Mouse (Mus musculus) ES-E14 (cell line): ENCODE measurements at regions not wholly inside any gene's neighbourhood (a gene's known extent, or its start where the extent isn't known, plus 50 kb on each side); places are given as distances from the start of the nearest gene placed in this dataset.

ENCODE experiments used
- CHD2 ChIP-seq: IDR thresholded peaks from 2 replicates; pipeline ENCODE4 v1.6.1; 2014; ENCODE audit warnings: mild to moderate bottlenecking, low read depth, low read length, inconsistent platforms
- HCFC1 ChIP-seq: IDR thresholded peaks from 2 replicates; pipeline ENCODE4 v1.6.1; 2012; ENCODE audit warnings: low read length, inconsistent platforms, borderline replicate concordance; ENCODE audit not compliant: insufficient read depth
- MAFK ChIP-seq: IDR thresholded peaks from 2 replicates; pipeline ENCODE4 v1.6.1; 2014; ENCODE audit warnings: mild to moderate bottlenecking, low read depth, low read length, inconsistent platforms; ENCODE audit not compliant: insufficient read depth
- ZC3H11A ChIP-seq: IDR thresholded peaks from 2 replicates; pipeline ENCODE4 v1.6.1; 2012; ENCODE audit warnings: low read depth, mild to moderate bottlenecking, inconsistent platforms, low read length, borderline replicate concordance
- ZNF384 ChIP-seq: IDR thresholded peaks from 2 replicates; pipeline ENCODE4 v1.6.1; 2012; ENCODE audit warnings: low read depth, low read length, inconsistent platforms

DNA sequence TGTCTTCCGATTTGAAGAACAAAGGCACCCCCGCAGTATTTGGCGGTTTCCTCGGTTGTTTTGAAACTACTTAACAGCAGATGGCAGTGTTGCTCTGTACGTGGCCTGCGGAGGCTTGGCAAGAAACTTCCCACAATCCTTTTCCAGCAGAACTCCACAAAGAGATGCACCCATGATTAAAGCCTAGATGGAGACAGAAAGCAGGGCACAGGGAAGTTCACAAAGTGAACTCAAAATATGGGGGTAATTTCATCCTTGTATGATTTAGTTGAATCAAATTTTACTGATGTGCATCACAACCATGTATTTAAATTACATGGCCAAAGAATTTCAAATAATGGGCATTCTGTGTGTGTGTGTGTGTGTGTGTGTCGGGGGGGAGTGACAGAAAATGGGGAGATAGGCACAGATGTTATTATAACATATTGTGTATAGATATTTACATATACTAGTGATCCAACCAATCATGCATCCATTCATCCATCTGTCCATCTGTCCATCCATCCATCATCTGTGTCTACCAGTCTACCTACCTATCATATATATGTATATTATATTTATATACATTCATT is 97.5 kb downstream of the Otol1 start:
- TF ChIP-seq MAFK (no peak), CHD2 (no peak), ZC3H11A (peak; percentile 80), HCFC1 (no peak), ZNF384 (no peak)
